Mouse (Mus musculus): ENCODE measurements around the gene Yipf1. TPM values are rescaled to one million over a fixed set of nuclear protein-coding genes. Genes with fewer than 3 reads are reported as not detected.
"Not testable (repeated sequence)": the region's sequence is repeated elsewhere in the genome, so short reads cannot be mapped to it uniquely, and the experiment has no call there.

Gene Yipf1
- polyA plus RNA-seq, 1 experiment from 2014 or later: 39.5 TPM

DNA sequence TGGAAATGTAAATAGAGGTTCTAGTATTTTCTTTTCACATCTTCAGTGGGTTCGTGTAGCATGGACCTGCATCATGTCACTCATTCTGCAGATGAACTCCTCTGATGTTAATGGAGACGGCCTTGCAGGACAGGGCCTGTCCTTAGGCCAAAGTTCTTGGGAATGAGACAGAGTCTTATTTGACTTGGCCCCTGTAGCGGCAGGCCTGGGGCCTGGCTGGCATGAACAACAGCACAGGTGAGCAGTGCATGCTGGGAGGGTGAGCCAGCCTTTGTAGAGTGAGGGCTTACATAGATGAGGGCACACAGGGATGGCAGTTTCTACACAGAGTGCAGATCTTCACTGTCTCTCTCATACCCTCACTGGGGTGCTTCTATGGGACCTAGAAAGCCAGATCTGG, 39.4 kb downstream of the Yipf1 start:
- WGBS: 83% methylated on average over 3 of the region's 3 CpGs
- Histone ChIP-seq H3K4me1 (replicated peaks) (peaks cover 6% of the 10 kb centered on the region; the same call in 1 of the 2 replicates), H3K9ac (no peak overlapping the region), H3K36me3 (peaks cover 15% of the 10 kb centered on the region), H3K27me3 (replicated peaks) (no peaks in the 10 kb centered on the region), H3K4me3 (no peak overlapping the region), H3K9me3 (replicated peaks) (no peaks in the 10 kb centered on the region), H3K4me2 (no peak overlapping the region), H3K27ac (ENCODE audit: poor library complexity, severe bottlenecking) (no peak overlapping the region)
- no peak for ATAC-seq (ENCODE audit: insufficient number of reproducible peaks, low FRiP score)

DNA sequence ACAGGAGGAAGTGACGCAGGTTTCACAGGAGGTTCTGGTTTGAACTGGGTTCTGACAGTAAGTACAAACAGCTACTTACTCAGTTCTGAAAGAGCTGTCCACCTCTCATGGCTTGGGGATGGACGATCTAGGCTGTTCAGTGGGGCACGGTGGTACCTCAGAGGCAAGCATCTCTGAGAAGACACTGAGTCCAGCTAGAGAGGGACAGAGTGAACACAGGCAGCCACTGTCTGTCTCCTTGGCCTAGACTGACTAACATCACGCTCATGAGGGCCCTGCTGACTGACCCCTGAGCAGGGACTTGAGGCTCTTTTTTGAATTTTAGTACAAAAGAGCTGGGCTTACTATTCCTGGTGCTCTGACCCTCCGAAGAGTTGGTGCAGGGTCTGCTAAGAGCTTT, 40.0 kb downstream of the Yipf1 start:
- no peak overlapping the region for H3K27ac ChIP-seq (ENCODE audit: poor library complexity, severe bottlenecking)
- H3K4me2 ChIP-seq: no peak overlapping the region
- peaks cover 1% of the 10 kb centered on the region; the same call in 1 of the 2 replicates for H3K4me1 ChIP-seq (replicated peaks)
- H3K9me3 ChIP-seq (replicated peaks): no peaks in the 10 kb centered on the region
- no peaks in the 10 kb centered on the region for H3K27me3 ChIP-seq (replicated peaks)
- 84% methylated on average over 5 of the region's 5 CpGs for WGBS
- H3K9ac ChIP-seq: no peak overlapping the region
- H3K4me3 ChIP-seq: no peak overlapping the region
- H3K36me3 ChIP-seq: peaks cover 17% of the 10 kb centered on the region
- no peak for ATAC-seq (ENCODE audit: insufficient number of reproducible peaks, low FRiP score)

DNA sequence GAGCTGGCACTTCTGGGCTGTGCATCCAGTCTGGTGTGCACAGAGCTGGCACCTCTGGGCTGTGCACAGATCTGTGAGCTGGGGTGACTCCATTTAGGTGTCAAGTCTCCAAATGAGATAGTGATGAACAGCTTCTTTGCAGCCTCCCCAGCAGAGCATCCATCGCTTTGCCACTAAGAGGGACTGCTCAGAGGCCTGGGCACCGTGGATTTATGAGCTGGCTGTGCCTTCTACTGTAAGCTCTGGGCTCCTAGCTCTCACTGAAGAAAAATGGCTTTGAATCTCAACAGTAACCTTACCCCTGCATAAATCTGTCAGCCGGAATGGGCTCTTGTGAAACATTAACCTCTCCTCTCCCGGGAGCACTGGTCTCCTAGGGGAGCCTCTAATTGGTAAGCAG, 40.4 kb downstream of the Yipf1 start:
- no peak overlapping the region for H3K9ac ChIP-seq
- no peak overlapping the region for H3K27ac ChIP-seq (ENCODE audit: poor library complexity, severe bottlenecking)
- peaks cover 16% of the 10 kb centered on the region for H3K36me3 ChIP-seq
- no peaks in the 10 kb centered on the region for H3K4me1 ChIP-seq (replicated peaks)
- no peak for ATAC-seq (ENCODE audit: insufficient number of reproducible peaks, low FRiP score)
- 56% methylated on average over 4 of the region's 4 CpGs for WGBS
- no peak overlapping the region for H3K4me2 ChIP-seq
- no peak overlapping the region for H3K4me3 ChIP-seq
- no peaks in the 10 kb centered on the region for H3K9me3 ChIP-seq (replicated peaks)
- H3K27me3 ChIP-seq (replicated peaks): no peaks in the 10 kb centered on the region

DNA sequence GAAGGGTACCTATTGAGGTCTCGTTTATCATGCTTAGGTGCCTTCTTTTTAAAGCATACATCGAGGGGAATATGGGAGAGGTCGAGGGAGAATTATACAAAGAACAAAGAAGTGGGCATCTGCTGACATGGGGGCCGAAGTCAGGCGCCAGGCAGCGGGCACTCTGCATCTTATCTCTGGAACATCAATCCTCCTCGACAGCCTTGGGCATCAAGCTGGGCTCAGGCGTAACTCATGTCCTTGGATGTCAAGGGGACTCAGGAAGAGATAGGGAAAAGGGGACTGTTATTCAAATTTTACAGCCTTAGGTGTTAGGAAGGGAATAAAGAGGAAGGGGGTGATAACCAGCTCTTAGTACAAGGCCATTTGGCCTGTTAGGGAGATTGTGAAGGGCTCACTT, 43.0 kb downstream of the Yipf1 start:
- H3K4me2 ChIP-seq; H3K9me3 ChIP-seq (replicated peaks); H3K27ac ChIP-seq (ENCODE audit: poor library complexity, severe bottlenecking); ATAC-seq (ENCODE audit: insufficient number of reproducible peaks, low FRiP score); H3K9ac ChIP-seq; H3K4me1 ChIP-seq (replicated peaks); H3K27me3 ChIP-seq (replicated peaks); H3K4me3 ChIP-seq: not testable (repeated sequence)
- 50% methylated on average over 8 of the region's 8 CpGs for WGBS
- H3K36me3 ChIP-seq: peaks cover 16% of the 10 kb centered on the region

DNA sequence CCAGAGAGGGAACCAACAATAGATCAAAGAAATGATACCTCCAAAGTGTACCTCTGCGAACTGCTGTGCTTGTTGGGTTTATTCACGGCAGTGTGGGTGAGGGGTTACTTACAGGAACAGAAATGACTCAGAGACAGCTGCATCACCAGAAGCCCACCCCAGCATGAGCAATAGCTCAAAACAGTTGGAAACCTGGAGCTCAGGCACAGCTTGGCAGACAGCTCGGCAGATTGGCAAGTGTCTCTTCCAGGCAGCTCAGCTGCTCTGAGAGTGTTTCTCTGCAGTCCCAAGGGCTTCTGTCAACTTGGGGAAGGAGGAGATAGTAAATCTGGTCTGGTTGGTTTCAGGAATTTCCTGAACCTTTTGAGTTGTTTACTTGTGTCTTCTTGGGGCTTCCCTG, 44.3 kb downstream of the Yipf1 start:
- 85% methylated on average over 3 of the region's 3 CpGs for WGBS
- ATAC-seq (ENCODE audit: insufficient number of reproducible peaks, low FRiP score): no peak
- Histone ChIP-seq H3K27ac (ENCODE audit: poor library complexity, severe bottlenecking) (no peak overlapping the region), H3K9me3 (replicated peaks) (no peaks in the 10 kb centered on the region), H3K27me3 (replicated peaks) (no peaks in the 10 kb centered on the region), H3K36me3 (peaks cover 13% of the 10 kb centered on the region), H3K4me3 (no peak overlapping the region), H3K4me2 (no peak overlapping the region), H3K9ac (no peak overlapping the region), H3K4me1 (replicated peaks) (no peaks in the 10 kb centered on the region)

DNA sequence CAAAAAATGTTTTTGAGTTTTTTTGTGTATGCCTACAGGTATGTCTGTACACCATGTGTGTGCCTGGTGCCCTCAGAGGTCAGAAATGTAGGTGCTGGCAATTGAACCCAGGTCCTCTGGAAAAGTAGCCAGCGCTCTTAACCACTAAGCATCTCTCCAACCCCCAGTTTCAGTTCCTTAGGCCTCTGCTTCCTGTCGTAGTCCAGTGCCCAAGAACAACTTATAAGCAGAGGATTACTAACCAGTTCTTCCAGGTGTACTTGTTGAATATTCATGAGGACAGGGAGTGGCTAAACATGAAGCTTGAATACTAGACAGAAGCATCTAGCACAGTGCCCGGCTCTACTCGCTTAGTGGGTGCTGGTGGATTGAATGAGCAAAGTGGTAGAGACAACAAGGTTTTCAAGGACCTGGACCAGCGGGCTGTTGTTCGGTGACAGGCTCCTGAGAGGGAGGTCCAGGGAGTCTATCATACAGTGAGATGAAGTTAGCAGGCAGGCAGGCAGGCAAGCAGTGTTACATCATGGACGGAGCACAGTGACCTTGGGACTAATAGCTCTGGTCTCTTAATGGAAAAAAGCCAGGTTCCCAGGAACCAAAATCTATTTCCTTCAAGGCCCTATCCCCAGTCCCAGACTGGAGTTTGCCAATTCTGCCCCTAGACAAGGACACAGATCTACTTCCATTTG, 46.4 kb downstream of the Yipf1 start:
- no peak for ATAC-seq (ENCODE audit: insufficient number of reproducible peaks, low FRiP score)
- peaks cover 11% of the 10 kb centered on the region for H3K36me3 ChIP-seq
- H3K27me3 ChIP-seq (replicated peaks): no peaks in the 10 kb centered on the region
- no peak overlapping the region for H3K4me3 ChIP-seq
- 84% methylated on average over 7 of the region's 7 CpGs for WGBS
- H3K9me3 ChIP-seq (replicated peaks): no peaks in the 10 kb centered on the region
- H3K4me1 ChIP-seq (replicated peaks): 0 out of 2 replicates have a peak, but pooled peaks cover 3% of the 10 kb centered on the region
- H3K27ac ChIP-seq (ENCODE audit: poor library complexity, severe bottlenecking): no peak overlapping the region
- H3K9ac ChIP-seq: no peak overlapping the region
- H3K4me2 ChIP-seq: no peak overlapping the region

DNA sequence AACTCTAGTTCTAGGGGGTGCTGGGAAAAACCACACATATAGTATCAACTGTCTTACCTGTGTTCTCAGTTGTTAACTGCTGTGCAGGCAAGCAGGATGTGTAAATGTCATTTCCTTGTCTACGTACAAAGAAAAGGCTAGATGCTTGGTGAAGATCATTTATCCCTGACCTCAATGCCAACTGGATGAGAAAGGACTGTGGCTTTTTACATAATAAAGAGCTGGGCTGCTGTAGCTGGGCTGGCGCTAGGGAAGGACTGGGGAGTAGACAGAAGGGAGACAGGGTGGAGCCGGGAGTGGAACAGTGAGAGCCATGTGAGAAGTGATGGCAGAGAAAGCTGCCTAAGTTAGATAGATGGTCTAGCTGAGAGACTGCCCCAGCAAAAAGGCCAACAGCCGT, 48.6 kb downstream of the Yipf1 start:
- Histone ChIP-seq H3K9ac (no peak overlapping the region), H3K27me3 (replicated peaks) (no peaks in the 10 kb centered on the region), H3K36me3 (peaks cover 11% of the 10 kb centered on the region), H3K4me2 (no peak overlapping the region), H3K4me1 (replicated peaks) (0 out of 2 replicates have a peak, but pooled peaks cover 3% of the 10 kb centered on the region), H3K4me3 (no peak overlapping the region), H3K27ac (ENCODE audit: poor library complexity, severe bottlenecking) (no peak overlapping the region), H3K9me3 (replicated peaks) (no peaks in the 10 kb centered on the region)
- 74% methylated on average over 4 of the region's 4 CpGs for WGBS
- ATAC-seq (ENCODE audit: insufficient number of reproducible peaks, low FRiP score): no peak

DNA sequence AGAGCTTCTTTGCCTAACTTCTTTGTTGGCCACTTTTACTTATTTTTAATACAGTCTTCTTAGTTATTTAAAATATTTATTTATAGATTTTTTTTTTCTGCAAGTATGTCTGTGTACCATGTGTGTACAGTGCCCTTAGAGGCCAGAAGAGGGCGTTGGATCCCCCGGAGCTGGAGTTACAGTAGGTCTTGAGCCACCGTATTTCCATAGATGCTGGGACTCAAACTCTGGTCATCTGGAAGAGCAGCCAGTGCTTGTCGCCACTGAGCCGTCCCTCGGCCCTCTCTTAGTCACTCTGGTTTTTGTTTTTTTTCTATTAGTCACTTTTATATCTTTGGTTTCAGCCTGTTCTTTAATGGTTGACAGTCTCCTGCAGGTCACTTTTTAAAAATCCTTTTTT, 49.4 kb downstream of the Yipf1 start:
- WGBS: 72% methylated on average over 6 of the region's 6 CpGs

DNA sequence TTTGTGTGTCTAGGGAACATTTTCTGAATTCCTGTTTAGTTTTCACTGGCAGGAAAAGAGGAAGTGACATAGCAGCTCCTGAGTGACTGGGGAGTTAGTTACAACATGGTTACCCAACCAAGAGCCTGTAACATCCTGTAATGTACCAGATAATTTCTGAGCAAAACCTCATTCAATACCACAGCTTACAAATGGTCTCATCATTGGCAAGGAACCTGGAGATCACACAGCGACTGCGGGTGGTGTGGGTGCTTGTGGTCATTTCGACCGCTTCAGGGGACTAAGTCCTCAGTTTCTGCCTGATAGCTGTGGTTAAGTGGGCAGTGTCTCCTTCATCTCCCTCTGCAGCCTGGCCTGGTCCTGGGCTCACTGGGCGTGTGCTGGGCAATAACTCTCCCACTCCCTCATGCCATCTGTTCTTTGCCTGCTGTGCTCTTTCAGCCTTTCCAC, 50.1 kb downstream of the Yipf1 start:
- WGBS: 86% methylated on average over 5 of the region's 5 CpGs
- peaks cover 6% of the 10 kb centered on the region for H3K36me3 ChIP-seq
- no peak overlapping the region for H3K4me2 ChIP-seq

More for the DNA sequence above, 49.4 kb downstream of the Yipf1 start:
- no peaks in the 10 kb centered on the region for H3K27me3 ChIP-seq (replicated peaks)
- ATAC-seq (ENCODE audit: insufficient number of reproducible peaks, low FRiP score): no peak
- no peak overlapping the region for H3K4me3 ChIP-seq
- no peaks in the 10 kb centered on the region for H3K9me3 ChIP-seq (replicated peaks)
- H3K27ac ChIP-seq (ENCODE audit: poor library complexity, severe bottlenecking): no peak overlapping the region
- H3K4me2 ChIP-seq: no peak overlapping the region
- peaks cover 5% of the 10 kb centered on the region for H3K4me1 ChIP-seq (replicated peaks)
- H3K9ac ChIP-seq: no peak overlapping the region
- H3K36me3 ChIP-seq: peaks cover 8% of the 10 kb centered on the region

DNA sequence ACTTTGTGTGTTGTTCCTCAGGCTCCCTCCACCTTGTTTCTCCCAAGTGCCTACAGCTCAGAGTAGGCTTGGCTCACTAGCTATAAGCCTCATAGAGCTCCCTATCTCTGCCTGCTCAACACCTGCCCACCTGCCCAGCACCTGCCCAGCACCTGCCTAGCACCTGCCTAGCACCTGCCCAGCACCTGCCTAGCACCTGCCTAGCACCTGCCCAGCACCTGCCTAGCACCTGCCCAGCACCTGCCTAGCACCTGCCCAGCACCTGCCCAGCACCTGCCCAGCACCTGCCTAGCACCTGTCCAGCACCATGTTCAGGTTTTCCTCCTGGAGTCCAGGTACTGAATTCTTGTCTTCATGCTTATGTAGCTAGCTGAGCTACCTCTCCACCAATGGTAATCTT, 52.2 kb downstream of the Yipf1 start:
- not testable (repeated sequence) for H3K27me3 ChIP-seq (replicated peaks); H3K4me3 ChIP-seq; H3K9ac ChIP-seq; H3K27ac ChIP-seq (ENCODE audit: poor library complexity, severe bottlenecking); H3K9me3 ChIP-seq (replicated peaks); H3K4me2 ChIP-seq; ATAC-seq (ENCODE audit: insufficient number of reproducible peaks, low FRiP score)
- peaks cover 10% of the 10 kb centered on the region for H3K36me3 ChIP-seq
- peaks cover 12% of the 10 kb centered on the region for H3K4me1 ChIP-seq (replicated peaks)

More for the DNA sequence above, 50.1 kb downstream of the Yipf1 start:
- H3K9ac ChIP-seq: no peak overlapping the region
- peaks cover 12% of the 10 kb centered on the region for H3K4me1 ChIP-seq (replicated peaks)
- H3K27ac ChIP-seq (ENCODE audit: poor library complexity, severe bottlenecking): no peak overlapping the region
- ATAC-seq (ENCODE audit: insufficient number of reproducible peaks, low FRiP score): no peak
- H3K9me3 ChIP-seq (replicated peaks): no peaks in the 10 kb centered on the region
- no peak overlapping the region for H3K4me3 ChIP-seq
- H3K27me3 ChIP-seq (replicated peaks): no peaks in the 10 kb centered on the region

DNA sequence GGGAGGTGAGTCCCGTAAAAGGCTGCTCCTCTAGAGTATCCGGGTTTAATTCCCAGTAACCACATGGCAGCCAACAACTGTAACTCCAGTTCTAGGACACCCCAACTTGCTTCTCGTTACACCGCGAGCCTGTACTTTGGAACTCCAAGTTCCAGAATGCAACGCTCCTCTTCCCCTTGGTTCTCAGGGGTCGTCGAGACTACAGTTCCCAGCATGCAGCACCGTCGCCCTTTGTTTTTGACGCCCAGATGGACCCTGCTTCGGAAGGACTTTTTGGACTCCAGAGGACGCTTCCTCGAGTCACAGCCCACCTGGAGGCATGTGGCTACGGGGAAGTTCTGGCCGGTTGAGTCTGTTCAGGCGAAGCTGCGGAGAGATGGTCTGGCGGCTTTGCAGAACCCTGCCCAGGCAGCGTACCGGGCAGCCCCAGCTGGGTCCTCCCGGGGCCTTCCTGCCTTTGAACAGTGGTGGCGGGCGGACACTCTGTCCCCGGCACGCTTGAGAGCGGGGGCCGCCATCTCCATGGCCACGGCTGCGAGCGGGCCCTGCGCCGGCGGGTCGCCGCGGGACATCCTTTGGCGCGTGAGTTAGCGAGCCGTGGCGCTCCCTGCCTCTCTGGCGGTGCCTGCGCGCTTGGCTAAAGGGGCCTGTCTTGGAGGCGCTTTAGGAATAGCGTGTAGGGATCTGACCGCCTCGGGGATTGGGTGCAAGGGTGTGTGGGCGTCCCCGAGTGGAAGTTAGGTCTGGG, 53.6 kb downstream of the Yipf1 start, which contains the start of gene Ndc1:
Ndc1 (plus strand) TSS at position 218 of the 748 bp plus-strand sequence.
- WGBS: under 1% methylated on average over 51 of the region's 51 CpGs

More for the DNA sequence above, 53.6 kb downstream of the Yipf1 start, which contains the start of gene Ndc1:
- H3K4me1 ChIP-seq (replicated peaks): peaks cover 12% of the 10 kb centered on the region
- peaks cover 19% of the 10 kb centered on the region for H3K36me3 ChIP-seq
- peak within 1 kb of the TSS; percentile 81 for H3K4me3 ChIP-seq
- H3K4me2 ChIP-seq: peak within 1 kb of the TSS; percentile 84
- peak within 1 kb of the TSS; percentile 81 for H3K9ac ChIP-seq
- ATAC-seq (ENCODE audit: insufficient number of reproducible peaks, low FRiP score): peak; percentile 99
- H3K27ac ChIP-seq (ENCODE audit: poor library complexity, severe bottlenecking): peak within 1 kb of the TSS; percentile 87
- no peaks in the 10 kb centered on the region for H3K27me3 ChIP-seq (replicated peaks)
- H3K9me3 ChIP-seq (replicated peaks): no peaks in the 10 kb centered on the region

Measured in heart, embryonic 12.5 days (tissue).